Mouse (Mus musculus) frontal cortex, postnatal 14 days (tissue): ENCODE data around the gene Gm8947.

Experiments used
- DNase-seq, 2 experiments: peaks; one replicate each; pipeline ENCODE4 v3.0.0; 2022; ENCODE audit warnings: low spot score in 2 of 2

The Gm8947 gene

DNA sequence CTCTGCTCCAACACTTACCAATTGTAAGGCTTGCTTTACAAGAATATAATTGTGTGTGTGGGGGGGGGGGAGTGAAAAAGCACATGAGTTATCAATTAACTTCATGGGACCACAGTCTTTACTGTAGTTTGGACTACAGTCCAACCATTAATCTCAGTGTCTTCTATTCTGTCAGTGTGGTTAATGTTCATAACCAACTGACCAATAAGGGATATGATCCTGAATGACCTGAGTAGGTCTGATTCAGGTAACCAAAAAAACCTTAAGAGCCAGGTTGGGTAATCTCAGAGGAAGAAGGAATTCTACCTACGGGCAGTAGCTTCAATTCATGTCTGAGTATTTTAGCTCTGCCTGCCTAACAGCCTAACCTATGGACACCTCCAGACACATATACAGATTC, 32.4 kb downstream of the Gm8947 start:
- no peak for DNase-seq

DNA sequence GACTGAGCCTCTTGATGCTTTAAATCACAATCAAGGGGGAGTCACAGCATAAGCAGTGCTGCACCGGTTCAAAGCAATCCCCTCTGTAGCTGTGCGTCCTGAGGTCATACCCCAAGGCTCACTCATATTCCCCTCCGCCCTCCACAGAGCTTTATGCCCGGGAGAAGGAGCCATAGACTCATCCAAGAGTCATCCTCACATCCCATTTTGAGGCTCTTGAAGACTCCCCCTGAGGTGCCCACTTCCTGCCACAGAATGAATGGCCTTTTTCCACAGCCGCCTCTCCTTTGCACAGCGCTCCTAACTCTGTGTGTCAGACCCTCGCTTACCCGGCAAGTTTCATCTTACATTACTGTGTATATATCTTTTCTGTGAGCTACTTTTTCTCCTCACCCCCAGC, 35.3 kb downstream of the Gm8947 start:
- no peak for DNase-seq

DNA sequence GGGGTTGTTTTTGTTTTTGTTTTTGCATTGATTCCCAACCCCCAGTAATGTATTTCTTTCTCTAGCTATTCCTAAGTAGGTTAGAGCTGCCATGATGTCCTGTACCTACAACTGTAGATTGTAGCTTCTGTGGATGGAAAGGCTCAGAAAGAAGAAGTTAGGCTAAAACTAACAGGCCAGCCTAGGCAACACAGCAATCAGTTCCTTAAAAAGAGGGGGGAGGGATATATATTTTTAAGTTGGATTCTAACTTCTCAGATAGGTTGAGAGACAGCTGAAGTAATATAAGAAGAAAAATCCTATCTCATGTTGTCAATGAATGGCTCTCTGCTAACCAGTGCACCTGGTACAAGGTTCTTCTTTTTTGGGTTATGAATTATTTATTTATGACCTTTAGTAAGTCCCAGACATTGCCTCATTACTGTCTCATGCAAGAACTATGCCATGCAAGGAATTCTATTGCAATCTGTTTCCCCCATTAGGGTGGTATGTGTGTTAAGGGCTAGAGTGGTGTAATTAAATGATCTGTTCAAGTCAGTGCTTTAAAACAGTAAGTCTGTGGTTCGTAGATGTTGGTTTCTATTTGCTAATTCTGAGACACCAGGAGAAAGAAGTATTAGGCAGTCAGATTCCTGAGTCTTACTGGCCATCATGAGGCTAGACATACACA, 36.3 kb downstream of the Gm8947 start:
- DNase-seq = no peak

- no peak for DNase-seq
Observed at GRCm38 (mm10) chr1:151232346-151232745, 40.2 kb downstream of the Gm8947 start.

DNA sequence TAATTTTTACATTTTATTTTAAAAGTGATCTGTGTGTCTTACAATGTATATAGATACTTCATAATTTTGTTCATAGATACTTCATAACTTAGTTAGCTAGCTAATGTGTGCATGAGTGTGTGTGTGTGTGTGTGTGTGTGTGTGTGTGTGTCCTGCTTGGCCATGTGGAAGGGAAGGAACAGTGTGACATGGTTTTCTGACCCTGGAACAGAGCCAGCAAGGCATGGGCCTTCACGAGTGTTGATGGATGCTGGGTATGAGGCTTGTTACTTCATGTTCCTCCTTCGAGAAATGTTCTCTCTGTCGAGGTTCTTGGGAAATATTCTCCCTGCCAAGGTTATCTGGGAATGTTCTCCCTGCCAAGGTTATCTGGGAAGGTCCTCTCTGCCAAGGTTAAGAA, 41.6 kb downstream of the Gm8947 start:
- no peak for DNase-seq

GRCm38 (mm10) chr1:151235574-151235973, 43.4 kb downstream of the Gm8947 start:
- no peak for DNase-seq

DNA sequence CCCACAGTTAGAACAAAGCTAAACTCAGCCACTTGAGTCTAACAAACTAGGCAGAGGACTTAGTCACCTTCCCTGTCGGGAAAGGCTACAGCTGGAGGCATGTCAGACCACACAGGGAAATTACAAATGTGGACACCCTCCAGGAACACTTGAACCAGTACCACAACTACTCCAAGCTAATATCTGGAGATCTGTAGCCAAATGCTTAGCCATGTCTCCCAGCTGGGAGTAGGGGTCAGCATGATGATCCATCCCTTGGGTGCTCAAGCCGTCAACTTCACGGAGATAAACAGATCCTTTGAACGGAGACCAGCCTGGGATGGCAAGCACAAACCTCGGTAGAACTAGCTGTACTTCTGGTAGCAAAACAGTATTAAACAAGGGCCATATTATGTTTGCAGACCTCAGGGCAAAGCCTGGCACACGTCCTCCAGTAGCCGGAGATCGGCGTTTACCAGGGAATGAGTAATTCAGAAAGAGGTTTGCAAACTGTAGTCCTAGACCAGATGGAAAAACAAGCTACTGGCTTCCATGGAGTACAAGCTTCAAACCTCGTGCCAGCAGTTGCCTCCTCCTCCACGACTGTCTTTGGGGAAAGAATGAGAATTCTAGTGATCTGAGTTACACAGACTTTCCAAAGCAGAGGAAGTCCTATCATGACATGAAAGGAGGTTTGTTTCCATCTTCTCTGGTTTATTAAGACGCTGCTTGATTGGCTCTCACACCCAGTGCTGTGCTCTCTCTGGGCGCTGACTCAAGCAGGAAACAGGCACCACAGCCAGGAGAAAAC, 44.2 kb downstream of the Gm8947 start:
- peak in 1 of 2 experiments; percentile 12 for DNase-seq

DNA sequence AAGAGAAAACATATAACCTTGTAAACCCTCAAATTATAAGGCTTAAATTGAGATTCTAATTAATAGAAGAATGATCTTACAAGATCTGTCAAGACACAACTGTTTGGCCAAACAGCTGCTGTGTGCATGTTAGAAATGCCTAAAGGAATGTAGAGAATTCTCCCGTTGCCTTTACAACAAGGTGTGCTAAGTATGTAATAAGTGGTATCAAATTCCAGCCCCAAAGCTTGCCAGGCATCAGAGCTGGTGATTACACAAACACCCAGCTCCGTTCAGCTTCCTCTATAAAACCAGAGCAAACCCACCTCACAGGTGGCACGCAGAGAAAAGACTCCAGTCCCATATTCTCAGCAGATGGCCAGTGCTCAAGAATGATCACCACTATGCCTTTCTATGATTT, 45.6 kb downstream of the Gm8947 start:
- DNase-seq = no peak

DNA sequence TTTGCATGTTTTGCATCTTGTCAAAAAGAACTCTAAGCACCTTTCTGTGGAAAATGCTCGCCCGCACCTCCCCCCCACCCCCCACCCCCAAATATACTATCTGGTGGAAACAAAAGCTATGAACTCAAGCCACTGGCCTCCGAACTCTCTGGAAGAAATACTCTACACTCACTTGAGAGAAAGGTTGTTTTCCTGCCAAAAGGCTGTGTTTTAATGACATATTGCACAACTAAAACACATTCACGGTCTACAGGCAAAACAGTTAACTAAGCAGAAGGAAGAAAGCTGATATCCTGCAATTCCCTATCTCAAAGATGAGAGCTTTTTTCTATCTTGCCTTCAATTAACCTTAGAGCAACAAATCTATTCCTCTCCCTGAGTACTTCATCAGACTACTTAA, 51.2 kb downstream of the Gm8947 start:
- DNase-seq = no peak
